Mouse (Mus musculus): ENCODE results near the gene Sat1.

DNA sequence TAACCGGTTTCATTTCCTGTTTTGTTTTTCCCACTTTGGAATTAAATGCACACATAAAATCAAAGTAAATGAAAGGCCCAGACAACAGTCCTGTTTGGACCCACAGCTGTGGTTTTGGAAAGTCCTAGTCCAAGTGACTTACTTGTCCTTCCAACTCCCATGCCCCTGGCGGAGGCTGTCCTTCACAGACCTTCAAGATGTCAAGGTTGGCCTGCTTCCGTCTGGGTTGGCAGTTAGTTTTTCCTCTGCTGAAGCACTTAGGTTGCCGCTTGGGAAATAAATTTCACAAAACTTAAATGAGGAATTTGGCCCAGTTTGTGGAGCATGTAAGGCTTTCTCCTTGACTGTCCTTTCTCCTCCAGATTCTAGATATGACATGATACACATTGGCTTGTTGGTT lies 24.3 kb downstream of the Sat1 start:
- TF ChIP-seq CTCF (IDR thresholded peaks at IDR 0.05; ENCODE audit: insufficient read depth, low read length) (no peak), POLR2A (IDR thresholded peaks at IDR 0.05; ENCODE audit: borderline replicate concordance, extremely low read depth, low read depth, low read length) (no peak)

Data from lung, adult 2 months (tissue).